Mouse (Mus musculus) cerebellum, adult 2 months (tissue): Measurements from ENCODE around the gene Atf6b.

Experiments
- CTCF ChIP-seq: fragments of 200-500 bp; IDR thresholded peaks from 2 replicates; pipeline ENCODE4 v1.5.1; 2011; ENCODE audit warnings: low read depth, mild to moderate bottlenecking, control low read depth, low read length, moderate library complexity, borderline replicate concordance; ENCODE audit not compliant: insufficient read depth
- POLR2A ChIP-seq: fragments of 200-500 bp; IDR thresholded peaks from 2 replicates; pipeline ENCODE4 v1.6.1; 2011; ENCODE audit warnings: low read length, control low read depth, borderline replicate concordance; ENCODE audit not compliant: insufficient read depth

DNA sequence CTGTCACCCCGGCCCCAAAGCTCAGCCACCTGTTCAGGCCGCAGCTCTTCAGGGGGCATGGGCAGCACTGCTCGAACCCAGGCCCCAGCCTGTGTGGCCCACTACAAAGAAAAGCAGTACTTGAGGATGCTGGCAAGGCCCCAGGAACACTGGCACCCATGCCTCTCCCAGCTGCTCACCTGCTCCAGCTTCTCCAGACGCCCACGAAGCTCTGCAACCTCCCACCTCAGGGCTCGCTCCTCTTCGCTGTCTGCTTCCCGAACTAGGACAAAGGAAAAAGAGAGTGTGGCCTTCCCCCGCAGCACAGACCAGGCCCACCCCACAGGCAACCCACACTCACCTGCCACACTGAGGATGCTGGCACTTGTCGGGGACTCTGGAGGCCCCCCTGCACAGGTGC, 33.1 kb upstream of the Atf6b start:
- no peak for TF ChIP-seq POLR2A
- TF ChIP-seq CTCF, result no peak
